Comparison of ENCODE assay signal across 30 mouse cellular contexts in the genomic region with DNA sequence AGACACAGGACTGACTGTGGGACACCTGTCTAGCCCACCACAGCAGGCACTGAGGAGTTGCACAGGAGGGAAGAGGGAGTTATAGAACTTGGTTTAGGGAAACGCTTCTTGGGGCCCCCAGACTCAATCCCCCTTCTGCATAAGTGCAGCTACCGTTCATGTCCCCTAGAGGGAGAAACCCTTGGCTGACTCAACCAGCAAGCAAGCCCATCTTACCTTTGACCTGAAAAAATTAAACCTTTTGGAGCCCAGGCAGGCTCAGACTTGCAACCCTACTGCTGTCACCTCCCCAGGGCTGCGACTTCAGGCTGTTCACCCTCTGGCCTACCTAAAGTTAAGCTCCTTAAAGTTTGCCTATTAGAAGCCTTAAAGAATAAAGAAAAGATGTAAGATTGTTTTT. TPM values are rescaled to one million over a fixed set of nuclear protein-coding genes. Genes with fewer than 3 reads are reported as not detected.
DNase-seq lines count a peak whose midpoint lies in the region; ATAC-seq and TF ChIP-seq lines count a peak whose summit lies in the region.
"Had no signal": no experiment of that assay in that cellular context is flagged by ENCODE, and none has a peak within 500 bp of the region (broad histone marks: within the 10 kb centered on the region; RNA-seq: fewer than 3 reads in every experiment).

No protein-coding gene starts in this region.

- no peak overlapping the region for H3K27ac ChIP-seq in layer of hippocampus, adult 2 months
- H3K27ac ChIP-seq in stomach, postnatal 0 days (replicated peaks), result no peak overlapping the region
- H3K27ac ChIP-seq: embryonic facial prominence, embryonic 10.5 days; embryonic facial prominence, embryonic 13.5 days; forebrain, embryonic 10.5 days; forebrain, embryonic 13.5 days; hindbrain, embryonic 10.5 days; hindbrain, embryonic 13.5 days; intestine, embryonic 15.5 days had no signal

- H3K9me3 ChIP-seq in stomach, postnatal 0 days (ENCODE audit: control insufficient read depth, low read length), result no peaks in the 10 kb centered on the region
- H3K9me3 ChIP-seq: embryonic facial prominence, embryonic 10.5 days; embryonic facial prominence, embryonic 13.5 days; forebrain, embryonic 10.5 days; forebrain, embryonic 13.5 days; hindbrain, embryonic 10.5 days; hindbrain, embryonic 13.5 days; intestine, embryonic 15.5 days had no signal

- ATAC-seq in stomach, postnatal 0 days (ENCODE audit: low FRiP score, low TSS enrichment), result no peak
- ATAC-seq: forebrain, embryonic 13.5 days; forebrain, embryonic 16.5 days; hindbrain, embryonic 16.5 days; intestine, embryonic 15.5 days; Patski had no signal

- no peaks in the 10 kb centered on the region for H3K4me1 ChIP-seq in stomach, postnatal 0 days (replicated peaks; ENCODE audit: control insufficient read depth, insufficient read depth)

- H3K4me2 ChIP-seq in stomach, postnatal 0 days (replicated peaks; ENCODE audit: low read depth), result no peak overlapping the region
- H3K4me2 ChIP-seq: embryonic facial prominence, embryonic 13.5 days; forebrain, embryonic 13.5 days; heart, embryonic 11.5 days; hindbrain, embryonic 13.5 days; intestine, embryonic 15.5 days had no signal

- no peak overlapping the region for H3K9ac ChIP-seq in stomach, postnatal 0 days (ENCODE audit: low read length)
- H3K9ac ChIP-seq: embryonic facial prominence, embryonic 13.5 days; forebrain, embryonic 13.5 days; hindbrain, embryonic 13.5 days; intestine, embryonic 15.5 days had no signal

- no peak for DNase-seq in layer of hippocampus, adult 2 months (ENCODE audit: low spot score in 2 of 2)
- no peak for DNase-seq in layer of hippocampus, postnatal 14 days (ENCODE audit: low spot score in 2 of 2)
- peak; percentile 49 for DNase-seq in urinary bladder, postnatal 14 days (ENCODE audit: low spot score)
- DNase-seq in urinary bladder, postnatal 10 days (ENCODE audit: low spot score), result no peak
- DNase-seq in adipocyte (ENCODE audit: low spot score) (peak; percentile 44), MN1 (ENCODE audit: low spot score) (no peak)
- no peak for DNase-seq in stomach, postnatal 0 days (ENCODE audit: low spot score)
- no peak for DNase-seq in kidney, postnatal 4 days
- DNase-seq: adrenal gland, adult 8-10 months; adrenal gland, postnatal 25 days; B cell, adult 2 months; cerebellum, adult 11-12 months; cerebellum, adult 8-10 months; cerebellum, postnatal 10 days; cerebellum, postnatal 36 days; embryo, embryonic 11 days; gastrocnemius, postnatal 10 days; gastrocnemius, postnatal 36 days; heart, postnatal 36 days had no signal

- TF ChIP-seq CTCF in layer of hippocampus, adult 2 months (conservative IDR thresholded peaks at IDR 0.05), result peak; percentile 22; the same call in 1 of the 2 replicates
- peak; percentile 47 for TF ChIP-seq CTCF in stomach, postnatal 0 days (IDR thresholded peaks at IDR 0.05; ENCODE audit: low read depth)

- H3K4me3 ChIP-seq in layer of hippocampus, adult 2 months, result no peak overlapping the region
- no peak overlapping the region for H3K4me3 ChIP-seq in stomach, postnatal 0 days (ENCODE audit: low read depth, low read length)
- H3K4me3 ChIP-seq: embryonic facial prominence, embryonic 10.5 days; embryonic facial prominence, embryonic 13.5 days; forebrain, embryonic 10.5 days; forebrain, embryonic 13.5 days; hindbrain, embryonic 10.5 days; hindbrain, embryonic 13.5 days; intestine, embryonic 15.5 days had no signal

- H3K27me3 ChIP-seq in stomach, postnatal 0 days (ENCODE audit: control insufficient read depth, insufficient read depth, low read length), result no peaks in the 10 kb centered on the region
- H3K27me3 ChIP-seq: intestine, embryonic 15.5 days; Patski had no signal

- H3K36me3 ChIP-seq in stomach, postnatal 0 days (ENCODE audit: control insufficient read depth, insufficient read depth, low read length), result no peaks in the 10 kb centered on the region
- H3K36me3 ChIP-seq: embryonic facial prominence, embryonic 10.5 days; embryonic facial prominence, embryonic 13.5 days; forebrain, embryonic 10.5 days; hindbrain, embryonic 10.5 days; hindbrain, embryonic 13.5 days; intestine, embryonic 15.5 days had no signal

- WGBS in stomach, postnatal 0 days, result 36% methylated on average over 3 of the region's 3 CpGs

- no peak for TF ChIP-seq EP300 in stomach, postnatal 0 days (optimal IDR thresholded peaks at IDR 0.05)

RNA-seq across cellular contexts. Expression of a gene that starts 4.4 kb away (rescaled TPM):
- total RNA-seq in layer of hippocampus, adult 2 months (2021), result 1 to 10 TPM; 5.9 to 6.1 TPM
- total RNA-seq in layer of hippocampus, postnatal 14 days (2021), result 1 to 10 TPM; 5.0 to 6.1 TPM
- polyA plus RNA-seq in stomach, postnatal 0 days (2015; fragmentation: Nextera tagmentation; extraction: Ambion mirVana), result 4.3 and 4.5 TPM in 2 replicates

RNA-seq across cellular contexts. Expression of a gene that starts 45.9 kb away (rescaled TPM):
- 10 to 100 TPM; 79.1 to 94.6 TPM for total RNA-seq in layer of hippocampus, adult 2 months (2021)
- total RNA-seq in layer of hippocampus, postnatal 14 days (2021), result 10 to 100 TPM; 77.3 to 93.0 TPM
- 4.2 and 5.0 TPM in 2 replicates for polyA plus RNA-seq in stomach, postnatal 0 days (2015; fragmentation: Nextera tagmentation; extraction: Ambion mirVana)

Comparison
In these comparisons a context has a peak if more than half of its experiments do, and no peak if none do; other contexts are left out.
1. DNase-seq: peak in urinary bladder, postnatal 14 days (single experiment) and adipocyte (single experiment); none in layer of hippocampus, adult 2 months (0 of 2), layer of hippocampus, postnatal 14 days (0 of 2), urinary bladder, postnatal 10 days (single experiment), stomach, postnatal 0 days (single experiment), kidney, postnatal 4 days (0 of 2) and MN1 (single experiment).